Mouse (Mus musculus) neural tube, embryonic 14.5 days (tissue): ENCODE measurements at regions not wholly inside any gene's neighbourhood (a gene's known extent, or its start where the extent isn't known, plus 50 kb on each side); places are given as distances from the start of the nearest gene placed in this dataset.

Source experiments
- ATAC-seq: fragments of 200-750 bp; cut with Nextera tagmentation; 2 replicates; pipeline ENCODE4 v1.8.0; 2017; ENCODE audit warnings: low read depth, mild to moderate bottlenecking, moderate TSS enrichment, moderate library complexity
- H3K27ac ChIP-seq: fragments of 300-500 bp; sonication (generic); 2 replicates; pipeline ENCODE4 v1.5.1; 2014; ENCODE audit warnings: low read depth, mild to moderate bottlenecking, control low read depth, low read length, moderate library complexity, mixed read lengths
- H3K27me3 ChIP-seq: fragments of 300-500 bp; sonication (generic); 2 replicates; pipeline ENCODE4 v1.6.1; 2014; ENCODE audit warnings: low read length; ENCODE audit not compliant: control insufficient read depth, insufficient read depth
- H3K36me3 ChIP-seq: fragments of 300-500 bp; sonication (generic); 2 replicates; pipeline ENCODE4 v1.6.1; 2014; ENCODE audit warnings: low read length, mixed read lengths; ENCODE audit not compliant: control insufficient read depth, insufficient read depth
- H3K4me1 ChIP-seq: fragments of 300-500 bp; sonication (generic); 2 replicates; pipeline ENCODE4 v1.6.1; 2014; ENCODE audit warnings: low read length; ENCODE audit not compliant: control insufficient read depth, insufficient read depth
- H3K4me2 ChIP-seq: fragments of 300-500 bp; sonication (generic); 2 replicates; pipeline ENCODE4 v1.6.1; 2014; ENCODE audit warnings: mild to moderate bottlenecking, low read depth, low read length, control low read depth
- H3K4me3 ChIP-seq: fragments of 300-500 bp; sonication (generic); 2 replicates; pipeline ENCODE4 v1.5.1; 2014; ENCODE audit warnings: low read depth, low read length, control low read depth, mixed read lengths
- H3K9ac ChIP-seq: fragments of 300-500 bp; sonication (generic); replicated peaks from 2 replicates; pipeline ENCODE4 v1.6.1; 2014; ENCODE audit warnings: low read depth, mild to moderate bottlenecking, control low read depth, low read length, mixed read lengths
- H3K9me3 ChIP-seq: fragments of 300-500 bp; sonication (generic); 2 replicates; pipeline ENCODE4 v1.6.1; 2016; ENCODE audit warnings: low read length; ENCODE audit not compliant: control insufficient read depth
- WGBS: fragments of 180-500 bp; shearing (Covaris S2); extraction: QIAGEN DNeasy Blood & Tissue Kit; methylation state at CpG from one replicate; pipeline ENCODE4 v1.1.7; 2014; 5-methylcytosine and 5-hydroxymethylcytosine counted together

DNA sequence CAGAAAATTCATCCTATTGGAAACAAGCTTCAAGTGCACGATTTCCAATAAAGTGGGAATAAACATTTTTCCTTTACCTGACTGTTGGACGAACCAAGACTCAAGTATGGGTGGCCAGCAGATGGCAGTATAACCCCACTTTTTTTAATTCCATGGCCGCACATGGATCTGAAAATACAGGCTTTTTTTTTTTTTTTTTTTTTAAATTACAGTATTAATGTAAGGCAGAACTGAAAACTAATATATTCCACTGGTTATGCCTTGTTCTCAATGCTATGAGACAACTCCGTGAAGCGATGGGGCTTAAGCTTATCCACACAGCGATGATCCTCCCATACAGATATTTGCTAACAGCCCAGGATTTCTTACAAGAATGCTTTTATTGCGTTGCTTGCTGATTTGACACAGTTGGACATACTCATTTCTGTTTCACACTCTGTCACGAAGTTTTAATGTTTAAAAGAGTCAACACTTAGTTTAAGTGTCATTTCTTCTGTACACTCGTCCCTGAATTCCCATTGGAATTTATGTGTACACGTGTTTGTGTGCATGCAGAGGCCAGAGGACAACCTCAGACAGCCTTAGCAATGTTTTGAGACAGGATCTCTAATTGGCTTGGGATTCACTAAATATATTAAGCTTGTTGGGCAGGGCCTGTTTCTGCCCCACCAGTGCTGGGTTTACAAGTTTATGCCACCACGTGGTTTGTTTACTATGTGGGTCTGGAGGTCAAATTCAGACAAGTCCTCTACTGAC, 332.3 kb downstream of the D3Ertd751e start:
- no peak overlapping the region for H3K4me3 ChIP-seq
- no peak overlapping the region for H3K27ac ChIP-seq
- H3K27me3 ChIP-seq = no peaks in the 10 kb centered on the region
- no peaks in the 10 kb centered on the region for H3K4me1 ChIP-seq
- no peaks in the 10 kb centered on the region for H3K9me3 ChIP-seq
- H3K4me2 ChIP-seq = no peak overlapping the region
- peak; percentile 81 for ATAC-seq
- H3K9ac ChIP-seq = no peak overlapping the region
- H3K36me3 ChIP-seq = no peaks in the 10 kb centered on the region
- WGBS = 44% methylated on average over 11 of the region's 11 CpGs

DNA sequence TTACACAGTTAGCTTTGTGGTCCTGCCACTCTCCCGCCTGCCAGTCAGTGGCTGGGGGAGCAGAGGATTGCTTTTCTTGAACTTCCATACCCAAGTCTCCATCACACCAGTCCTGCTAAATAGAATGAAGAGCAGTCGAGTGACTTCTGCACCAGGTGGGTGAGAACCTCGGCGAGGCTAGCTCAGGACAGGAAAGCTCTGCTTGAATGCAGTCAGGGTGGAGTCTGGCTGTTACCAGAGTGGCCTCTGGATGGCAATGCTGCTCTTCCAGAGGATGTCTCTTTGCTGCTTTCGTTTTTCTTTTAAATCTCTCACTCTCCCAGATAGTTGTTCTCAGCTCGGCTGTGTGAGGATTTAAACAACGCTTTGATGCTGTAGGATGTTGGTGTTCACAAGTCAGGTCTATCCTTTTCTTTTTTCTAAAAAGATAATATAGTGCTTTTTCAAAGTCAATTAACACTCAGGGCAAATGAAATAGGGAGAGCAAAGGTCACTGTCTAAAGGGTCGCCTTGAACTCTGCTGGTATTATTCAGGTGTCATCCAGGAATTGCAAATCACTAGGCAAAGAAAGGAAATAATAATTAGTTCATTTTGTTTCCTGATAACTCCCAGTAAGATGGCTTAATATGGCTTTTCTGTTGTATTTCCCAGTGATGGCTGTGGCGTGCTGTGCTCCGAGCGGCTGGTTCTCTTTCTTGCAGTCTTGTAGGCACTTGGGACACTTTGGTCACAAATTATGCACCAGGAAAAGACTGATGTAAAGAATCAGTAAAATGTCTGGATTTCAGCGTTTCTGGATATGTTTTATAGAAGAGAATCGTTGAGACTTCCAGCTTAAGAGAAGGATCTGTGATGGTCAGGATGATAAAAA, 368.8 kb downstream of the D3Ertd751e start:
- Histone ChIP-seq H3K36me3 (no peaks in the 10 kb centered on the region), H3K9me3 (no peaks in the 10 kb centered on the region), H3K27me3 (no peaks in the 10 kb centered on the region), H3K4me1 (no peaks in the 10 kb centered on the region), H3K27ac (no peak overlapping the region), H3K4me2 (peak overlapping the region; percentile 25; the same call in 1 of the 2 replicates), H3K4me3 (no peak overlapping the region), H3K9ac (no peak overlapping the region)
- ATAC-seq = peak; percentile 96
- WGBS = 23% methylated on average over 13 of the region's 13 CpGs

DNA sequence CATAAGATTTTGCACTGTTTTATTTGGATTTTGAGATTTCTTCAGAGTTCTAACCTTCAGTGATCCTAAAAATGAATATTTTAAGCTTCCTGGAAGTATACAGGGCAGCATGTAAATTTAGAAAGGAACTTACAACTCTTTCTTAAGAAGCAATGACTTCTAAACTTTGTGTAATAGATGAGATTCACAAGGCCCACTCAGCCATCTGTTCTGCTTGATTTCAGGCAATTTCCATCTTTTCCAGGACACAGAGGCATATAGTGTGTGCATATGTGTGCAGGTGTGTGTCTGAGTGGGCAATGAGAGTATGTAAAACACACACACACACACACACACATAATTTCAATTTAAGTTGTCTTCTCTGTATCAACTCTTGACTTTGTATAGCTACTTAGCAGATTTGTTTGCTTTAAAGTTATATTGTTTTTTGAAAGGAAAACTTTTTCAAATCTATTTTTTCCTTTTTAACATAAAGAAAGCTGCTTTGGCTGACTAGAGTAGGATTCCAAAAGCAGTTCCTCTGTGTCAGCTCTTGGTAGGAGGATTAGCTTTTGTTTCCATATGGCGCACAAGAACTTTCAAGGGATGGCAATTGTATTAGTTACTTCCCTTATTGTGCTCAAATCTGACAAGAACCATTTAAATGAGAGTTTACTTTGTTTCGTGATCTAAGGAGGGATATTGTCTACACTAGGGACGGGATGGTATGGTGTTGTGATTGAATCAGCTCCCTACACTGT, 387.6 kb downstream of the D3Ertd751e start:
- Histone ChIP-seq H3K9ac (no peak overlapping the region), H3K27me3 (no peaks in the 10 kb centered on the region), H3K4me3 (no peak overlapping the region), H3K27ac (no peak overlapping the region), H3K4me1 (no peaks in the 10 kb centered on the region), H3K9me3 (no peaks in the 10 kb centered on the region), H3K4me2 (no peak overlapping the region), H3K36me3 (no peaks in the 10 kb centered on the region)
- 92% methylated on average over 3 of the region's 3 CpGs for WGBS
- ATAC-seq = no peak

DNA sequence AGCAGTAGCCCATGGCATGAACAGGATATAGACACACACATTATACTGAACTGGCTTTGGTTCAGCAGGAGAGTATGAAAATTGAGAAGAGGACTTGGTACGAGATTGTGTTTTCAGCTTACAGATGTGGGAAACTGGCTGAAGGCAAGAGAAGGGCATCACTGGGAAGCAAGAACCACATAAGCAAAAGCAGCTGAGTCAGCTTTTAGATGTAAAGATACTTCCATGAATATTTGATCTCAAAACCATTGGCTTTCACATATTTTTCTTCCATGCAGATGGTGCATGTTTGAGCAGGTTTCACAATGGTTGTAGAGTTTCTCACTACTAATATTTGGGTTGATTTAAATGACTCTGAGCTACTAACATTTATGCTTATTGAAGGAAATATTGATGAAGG, 389.9 kb downstream of the D3Ertd751e start:
- no peak overlapping the region for H3K4me3 ChIP-seq
- H3K27ac ChIP-seq = no peak overlapping the region
- no peaks in the 10 kb centered on the region for H3K27me3 ChIP-seq
- no peak for ATAC-seq
- WGBS = 96% methylated on average over 1 of the region's 1 CpGs
- no peak overlapping the region for H3K4me2 ChIP-seq
- H3K4me1 ChIP-seq = no peaks in the 10 kb centered on the region
- no peaks in the 10 kb centered on the region for H3K36me3 ChIP-seq
- H3K9me3 ChIP-seq = no peaks in the 10 kb centered on the region
- no peak overlapping the region for H3K9ac ChIP-seq

DNA sequence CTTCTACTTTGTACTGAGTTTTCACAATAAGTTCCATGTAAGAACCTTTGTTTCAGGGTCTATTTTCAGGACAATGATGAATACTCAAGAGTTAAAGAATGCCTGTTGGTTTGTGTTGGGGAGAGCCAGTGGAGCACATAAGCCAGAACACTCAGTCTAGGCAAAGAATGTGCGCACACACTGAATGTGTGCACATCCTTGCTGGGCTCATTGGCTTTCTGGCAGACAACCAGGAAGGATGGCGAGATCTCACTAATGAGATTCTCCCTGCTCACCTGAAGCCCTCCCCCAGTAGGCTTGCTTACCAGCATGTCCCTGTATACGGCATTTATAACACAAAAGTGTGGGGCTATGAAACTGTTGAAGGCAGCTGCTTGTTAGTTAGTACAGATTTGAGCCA, 411.0 kb downstream of the D3Ertd751e start:
- Histone ChIP-seq H3K36me3 (no peaks in the 10 kb centered on the region), H3K4me3 (no peak overlapping the region), H3K9ac (no peak overlapping the region), H3K4me1 (no peaks in the 10 kb centered on the region), H3K4me2 (no peak overlapping the region), H3K27ac (no peak overlapping the region), H3K27me3 (no peaks in the 10 kb centered on the region), H3K9me3 (no peaks in the 10 kb centered on the region)
- WGBS = 84% methylated on average over 3 of the region's 3 CpGs
- no peak for ATAC-seq

DNA sequence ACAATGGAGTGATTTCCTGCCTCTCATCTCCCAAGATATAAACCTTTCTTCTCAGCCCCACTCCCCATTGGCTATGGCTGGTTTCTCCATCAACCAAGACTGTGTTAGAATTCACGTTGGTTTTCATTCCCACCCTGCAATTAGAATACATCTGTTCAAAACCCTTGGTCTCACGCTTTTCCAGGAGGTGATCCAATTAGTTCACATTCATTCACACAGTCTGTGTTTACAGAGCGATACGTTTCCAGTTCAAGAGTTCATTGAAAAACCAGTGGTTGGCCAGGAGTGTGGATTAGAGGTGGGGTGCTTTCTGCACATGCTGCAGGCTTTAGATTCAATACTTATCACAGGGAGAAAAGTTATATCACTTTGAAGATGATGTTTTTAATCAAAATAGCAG, 412.5 kb downstream of the D3Ertd751e start:
- no peak overlapping the region for H3K9ac ChIP-seq
- WGBS = 57% methylated on average over 4 of the region's 4 CpGs
- no peak for ATAC-seq

DNA sequence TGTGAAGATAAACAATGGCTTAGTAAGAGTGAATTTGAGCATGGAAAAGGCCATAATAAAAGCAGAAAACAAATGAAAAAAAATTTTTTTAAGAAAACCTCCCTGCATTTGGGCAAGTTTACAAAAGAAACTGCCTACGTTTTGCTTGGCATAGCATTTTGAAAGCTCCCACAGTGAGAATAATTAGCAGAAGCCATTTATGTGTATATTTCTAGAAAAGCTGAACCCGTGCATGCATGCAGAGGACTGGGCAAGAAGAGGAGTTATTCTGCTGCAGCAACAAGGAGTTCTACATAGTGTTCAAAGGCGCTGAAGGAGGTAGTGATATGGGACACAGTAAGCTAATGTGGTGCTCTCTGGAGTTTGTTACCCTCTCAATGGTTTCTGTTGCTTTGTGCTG, 421.3 kb downstream of the D3Ertd751e start:
- WGBS = 66% methylated on average over 3 of the region's 3 CpGs
- H3K9me3 ChIP-seq = no peaks in the 10 kb centered on the region
- H3K27ac ChIP-seq = no peak overlapping the region
- no peak overlapping the region for H3K4me3 ChIP-seq
- no peak overlapping the region for H3K9ac ChIP-seq
- H3K4me2 ChIP-seq = no peak overlapping the region
- no peaks in the 10 kb centered on the region for H3K27me3 ChIP-seq
- no peak for ATAC-seq
- no peaks in the 10 kb centered on the region for H3K36me3 ChIP-seq
- H3K4me1 ChIP-seq = no peaks in the 10 kb centered on the region

More for the DNA sequence above, 412.5 kb downstream of the D3Ertd751e start:
- H3K4me1 ChIP-seq = no peaks in the 10 kb centered on the region
- no peaks in the 10 kb centered on the region for H3K36me3 ChIP-seq
- no peaks in the 10 kb centered on the region for H3K27me3 ChIP-seq
- H3K9me3 ChIP-seq = no peaks in the 10 kb centered on the region
- no peak overlapping the region for H3K27ac ChIP-seq
- no peak overlapping the region for H3K4me3 ChIP-seq
- no peak overlapping the region for H3K4me2 ChIP-seq

DNA sequence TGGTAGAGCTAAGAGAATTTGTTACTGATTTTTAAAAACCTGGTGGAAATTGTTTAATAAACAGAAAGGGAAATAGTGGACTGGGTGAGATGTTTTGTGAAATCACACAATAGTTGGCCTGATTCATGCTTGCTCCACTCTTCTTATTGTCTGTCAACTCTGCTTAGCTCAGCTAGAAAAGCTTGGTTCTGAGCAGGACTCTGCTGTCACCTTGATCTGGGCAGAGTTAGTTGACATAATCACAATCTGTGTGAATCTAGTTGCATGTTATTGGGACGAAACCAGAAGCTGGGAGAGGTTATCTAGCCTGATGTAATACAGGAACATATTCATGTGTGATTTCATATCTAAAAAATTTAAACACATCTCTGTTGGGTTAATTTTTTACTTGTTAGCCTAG, 456.8 kb downstream of the D3Ertd751e start:
- Histone ChIP-seq H3K4me1 (no peaks in the 10 kb centered on the region), H3K36me3 (no peaks in the 10 kb centered on the region), H3K9me3 (no peaks in the 10 kb centered on the region), H3K4me2 (no peak overlapping the region), H3K4me3 (no peak overlapping the region), H3K27ac (no peak overlapping the region), H3K9ac (no peak overlapping the region), H3K27me3 (no peaks in the 10 kb centered on the region)
- WGBS = 93% methylated on average over 1 of the region's 1 CpGs
- no peak for ATAC-seq

DNA sequence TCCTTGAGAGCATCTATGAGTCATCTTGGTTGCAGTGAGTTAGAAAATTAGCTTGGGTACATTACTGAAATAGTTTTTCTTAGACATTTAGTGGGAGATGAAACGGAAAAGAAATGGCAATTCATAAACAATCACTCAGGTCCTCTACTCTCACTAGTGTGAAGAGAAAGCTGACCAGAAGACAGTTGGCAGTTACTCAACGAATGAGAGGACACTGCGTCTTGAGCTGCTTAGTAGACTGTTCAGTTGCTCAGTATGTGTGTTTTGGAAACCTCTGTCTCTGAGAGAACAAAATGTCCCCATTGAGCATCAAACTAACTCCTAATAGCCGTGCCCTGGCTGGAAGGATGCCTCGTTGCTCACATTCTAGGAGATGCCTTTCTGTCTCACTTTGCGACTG, 459.0 kb downstream of the D3Ertd751e start:
- Histone ChIP-seq H3K4me3 (no peak overlapping the region), H3K4me2 (no peak overlapping the region), H3K9me3 (no peaks in the 10 kb centered on the region), H3K36me3 (no peaks in the 10 kb centered on the region), H3K4me1 (no peaks in the 10 kb centered on the region), H3K27ac (no peak overlapping the region), H3K27me3 (no peaks in the 10 kb centered on the region), H3K9ac (no peak overlapping the region)
- 90% methylated on average over 6 of the region's 6 CpGs for WGBS
- ATAC-seq = no peak
